Mouse (Mus musculus): Measurements from ENCODE around the gene Erh. TPM values are rescaled to one million over a fixed set of nuclear protein-coding genes. Genes with fewer than 3 reads are reported as not detected.

Gene Erh
- polyA plus RNA-seq, 1 experiment from 2014 or later, result 258 TPM

DNA sequence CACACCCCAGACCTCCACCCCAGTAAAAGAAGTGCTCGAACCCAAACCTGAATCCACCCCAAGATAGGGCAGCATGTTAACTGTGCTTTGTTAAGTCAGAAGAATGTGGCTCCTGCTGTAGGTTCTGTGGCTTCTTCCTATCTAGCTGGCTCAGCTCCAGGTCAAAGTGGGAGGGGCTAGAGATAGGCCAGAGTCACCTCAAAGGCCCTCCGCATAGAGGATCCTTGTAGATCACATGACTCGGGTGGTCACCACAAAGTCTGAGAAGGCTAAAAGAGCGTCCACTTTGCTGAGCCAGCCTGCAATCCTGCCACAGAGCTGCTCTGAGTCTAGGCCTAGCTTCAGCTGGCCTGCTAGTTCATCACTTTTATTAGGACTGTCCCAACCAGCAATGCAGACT, 50.0 kb downstream of the Erh start:
- Histone ChIP-seq H3K9me3 (replicated peaks) (no peaks in the 10 kb centered on the region), H3K27ac (replicated peaks) (no peak overlapping the region), H3K9ac (replicated peaks) (no peak overlapping the region), H3K4me1 (peaks cover 11% of the 10 kb centered on the region; the same call in 1 of the 2 replicates), H3K27me3 (replicated peaks) (no peaks in the 10 kb centered on the region), H3K4me2 (no peak overlapping the region), H3K36me3 (peaks cover 44% of the 10 kb centered on the region), H3K4me3 (replicated peaks) (no peak overlapping the region)
- WGBS, result 84% methylated on average over 4 of the region's 4 CpGs
- ATAC-seq (ENCODE audit: low FRiP score), result no peak

DNA sequence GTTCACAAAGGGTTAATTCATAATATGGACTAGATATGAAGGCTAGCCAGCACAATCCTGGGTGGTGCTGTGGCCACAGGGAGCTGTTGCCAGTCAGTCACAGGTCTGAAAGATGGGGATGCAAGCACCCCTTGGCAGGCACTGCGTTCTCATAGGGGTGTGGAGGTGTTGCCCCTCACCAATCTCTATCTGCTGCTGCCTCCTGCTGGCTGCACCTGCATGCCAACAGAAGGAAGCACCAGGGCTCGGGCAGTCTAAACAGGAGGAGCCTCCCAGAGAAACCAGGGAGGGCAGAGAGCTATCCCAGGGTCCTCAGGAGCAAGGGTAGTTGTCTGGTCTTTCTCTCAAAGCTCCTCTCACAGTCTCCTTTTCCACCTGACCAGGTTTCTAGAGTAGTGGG, 59.2 kb downstream of the Erh start:
- WGBS, result 31% methylated on average over 2 of the region's 2 CpGs
- peaks cover 46% of the 10 kb centered on the region for H3K36me3 ChIP-seq
- H3K9me3 ChIP-seq (replicated peaks), result no peaks in the 10 kb centered on the region
- no peak overlapping the region for H3K9ac ChIP-seq (replicated peaks)
- no peaks in the 10 kb centered on the region for H3K27me3 ChIP-seq (replicated peaks)
- no peak overlapping the region for H3K4me3 ChIP-seq (replicated peaks)
- no peaks in the 10 kb centered on the region for H3K4me1 ChIP-seq
- H3K27ac ChIP-seq (replicated peaks), result no peak overlapping the region
- H3K4me2 ChIP-seq, result no peak overlapping the region
- no peak for ATAC-seq (ENCODE audit: low FRiP score)

Other genes with a start within 250 kb of the Erh start
- 20.2 and 20.6 TPM in 2 replicates for gene Dcaf5, start 207.7 kb downstream of the Erh start, polyA plus RNA-seq (2015; fragmentation: Nextera tagmentation; extraction: Ambion mirVana)
- 43.4 and 50.1 TPM in 2 replicates for gene Exd2, start 181.2 kb downstream of the Erh start, polyA plus RNA-seq (2015; fragmentation: Nextera tagmentation; extraction: Ambion mirVana)
- 32.9 and 35.0 TPM in 2 replicates for gene Galnt16, start 126.1 kb downstream of the Erh start, polyA plus RNA-seq (2015; fragmentation: Nextera tagmentation; extraction: Ambion mirVana)
- gene Slc39a9, start 458 bp downstream of the Erh start, polyA plus RNA-seq (2015; fragmentation: Nextera tagmentation; extraction: Ambion mirVana), result 22.6 and 25.5 TPM in 2 replicates
- gene Plekhd1, start 48.2 kb upstream of the Erh start, polyA plus RNA-seq (2015; fragmentation: Nextera tagmentation; extraction: Ambion mirVana), result 10.5 and 11.8 TPM in 2 replicates
- 1.5 and 2.1 TPM in 2 replicates for gene Ccdc177, start 116.3 kb upstream of the Erh start, polyA plus RNA-seq (2015; fragmentation: Nextera tagmentation; extraction: Ambion mirVana)
- gene Susd6, start 146.2 kb upstream of the Erh start, polyA plus RNA-seq (2015; fragmentation: Nextera tagmentation; extraction: Ambion mirVana), result 9.1 and 11.9 TPM in 2 replicates

Data from neural tube, embryonic 15.5 days (tissue).